Mouse (Mus musculus) T-helper 1 cell (primary cell): Measurements from ENCODE around the gene Nkiras2.
"Not testable (repeated sequence)": the region's sequence is repeated elsewhere in the genome, so short reads cannot be mapped to it uniquely, and the experiment has no call there.

Source experiments
- in situ Hi-C: fragments of 300-600 bp; cut with MboI, MseI; formaldehyde crosslinking; loops from one replicate; pipeline ENCODE4 v1.15.1; 2025; ENCODE audit warnings: high pct_unique_total_duplicates

The Nkiras2 gene

DNA sequence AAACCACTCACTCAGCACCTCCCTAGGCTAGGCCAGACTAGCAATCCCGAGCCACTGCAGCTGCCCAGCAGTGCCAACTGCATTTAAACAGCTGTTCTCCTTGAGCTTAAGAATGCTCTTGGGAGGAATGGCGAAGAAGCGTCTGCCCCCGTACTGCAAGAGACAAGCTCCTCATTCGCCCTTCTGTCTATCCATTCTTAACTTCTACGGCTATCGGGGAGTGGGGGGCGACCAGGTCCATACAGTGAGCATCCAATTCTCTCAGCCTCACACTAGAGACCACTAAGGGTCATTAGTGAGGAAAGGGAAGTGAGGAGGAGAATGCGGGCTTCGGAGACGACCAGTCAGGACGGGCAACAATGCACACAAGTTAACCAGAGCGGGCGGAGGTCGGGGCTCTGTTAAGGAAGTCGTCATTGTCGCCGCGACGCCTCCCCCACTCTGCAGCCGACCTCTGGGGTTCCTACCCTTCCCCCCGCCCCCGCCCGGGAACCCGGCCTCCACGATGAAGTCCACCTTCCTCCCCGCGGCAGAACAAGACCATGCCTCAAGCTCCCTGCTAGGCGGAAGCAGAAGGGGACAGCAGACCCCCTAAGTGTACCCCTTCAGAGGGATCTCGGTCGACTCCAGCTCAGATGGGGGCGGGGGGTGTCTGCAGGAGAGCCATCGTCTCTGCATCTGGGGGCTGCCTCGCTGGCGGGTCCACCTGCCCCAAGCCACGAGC is at the start of gene Nkiras2:
Gene Nkiras2 (plus strand): TSS at position 484 of the 724 bp plus-strand sequence.
- in situ Hi-C loops, result no loop called here

DNA sequence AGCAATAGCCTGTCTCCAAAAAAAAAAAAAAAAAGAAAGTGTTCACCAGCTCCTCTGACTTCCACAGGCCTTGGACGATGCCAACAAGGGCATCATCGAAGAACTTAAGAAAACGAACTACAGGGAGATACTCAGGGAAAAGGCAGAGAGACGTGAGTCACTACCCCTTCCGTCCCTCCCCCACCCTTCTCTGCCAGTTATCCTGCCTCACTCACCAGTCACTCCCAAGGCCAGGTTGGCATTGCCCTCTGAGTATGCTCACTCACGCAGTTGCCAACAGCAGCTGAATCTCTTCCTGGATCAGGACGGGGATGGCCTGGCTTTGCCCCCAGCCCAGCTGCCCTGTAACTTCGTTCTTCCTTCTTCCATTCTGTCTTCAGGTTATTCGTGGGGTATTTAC is 49.3 kb upstream of the Nkiras2 start:
- in situ Hi-C loops, result loop anchor here (5.0 to 10.0 kb wide), 3 partner anchors 73 to 395 kb away; no protein-coding TSS in a partner anchor

DNA sequence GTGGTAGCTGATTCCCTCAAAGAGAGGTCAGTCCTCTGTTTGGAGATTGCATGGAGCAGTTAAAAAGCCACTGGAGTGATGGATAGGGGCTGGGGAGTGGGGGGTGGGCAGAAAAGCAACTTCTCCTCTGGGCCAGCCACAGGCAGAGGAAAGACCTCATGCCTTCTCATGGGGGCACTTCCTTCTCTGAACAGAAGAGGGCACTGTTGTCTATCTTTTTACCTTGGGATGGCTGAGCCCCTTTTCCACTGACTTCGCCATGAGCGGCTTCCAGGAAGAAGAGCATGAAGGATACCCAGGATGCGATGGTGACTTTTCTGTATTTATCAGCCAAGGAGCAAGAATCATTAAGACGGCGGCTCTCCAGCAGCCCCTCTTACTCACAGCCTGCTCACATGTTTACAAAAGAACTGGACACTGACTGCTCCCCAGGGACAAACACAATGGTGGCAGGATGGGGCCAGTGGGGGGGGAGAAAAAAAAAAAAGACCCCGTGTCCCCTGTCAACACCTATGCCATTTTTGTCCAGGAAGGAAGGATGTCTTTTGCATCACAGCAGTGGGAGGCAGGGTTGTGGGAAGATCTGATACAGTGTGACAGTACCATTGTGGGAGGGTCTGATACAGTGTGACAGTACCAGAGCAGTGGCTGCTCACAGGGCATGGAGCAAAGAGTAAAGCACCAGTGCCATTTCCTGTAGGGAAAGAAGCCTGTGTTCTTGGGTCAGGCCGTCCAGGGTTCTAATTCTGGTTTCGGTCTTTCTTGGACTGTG is 48.4 kb upstream of the Nkiras2 start:
- in situ Hi-C loops, result no loop called here

DNA sequence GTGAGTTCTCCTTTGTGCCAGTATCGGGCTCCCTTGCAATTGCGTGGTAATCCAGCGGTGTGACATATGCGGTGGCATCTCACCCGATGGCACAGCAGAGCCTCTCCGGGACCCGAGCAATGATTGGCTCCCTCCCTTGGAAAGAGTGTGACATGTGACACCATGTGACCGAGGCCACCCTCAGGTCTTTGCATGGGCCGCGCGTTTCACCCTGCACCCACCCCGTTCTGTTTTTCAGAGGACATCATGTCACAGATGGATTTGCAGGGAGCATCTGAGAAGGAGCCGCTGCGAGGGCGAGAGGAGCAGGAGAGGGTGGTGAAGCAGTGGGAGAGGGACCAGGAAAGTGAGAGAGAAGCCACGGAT is 47.9 kb upstream of the Nkiras2 start:
- in situ Hi-C loops, result no loop called here

DNA sequence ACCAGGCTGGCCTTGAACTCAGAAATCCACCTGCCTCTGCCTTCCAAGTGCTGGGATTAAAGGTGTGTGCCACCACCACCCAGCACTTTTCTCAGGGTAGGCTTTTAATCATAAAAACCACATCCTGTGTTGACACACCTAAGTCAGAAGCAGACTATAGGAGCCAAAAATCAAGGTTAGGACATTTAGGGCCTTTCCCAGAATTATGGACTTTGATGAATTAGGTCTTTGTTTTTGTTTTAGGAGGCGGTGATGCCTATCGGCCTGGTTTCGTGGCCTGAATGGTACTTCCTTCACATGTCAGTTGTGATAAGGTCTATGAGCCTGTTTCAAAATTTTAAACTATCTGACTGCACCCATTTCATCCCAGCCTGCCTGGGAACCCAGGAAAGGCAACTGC is 44.9 kb upstream of the Nkiras2 start:
- in situ Hi-C loops, result no loop called here

DNA sequence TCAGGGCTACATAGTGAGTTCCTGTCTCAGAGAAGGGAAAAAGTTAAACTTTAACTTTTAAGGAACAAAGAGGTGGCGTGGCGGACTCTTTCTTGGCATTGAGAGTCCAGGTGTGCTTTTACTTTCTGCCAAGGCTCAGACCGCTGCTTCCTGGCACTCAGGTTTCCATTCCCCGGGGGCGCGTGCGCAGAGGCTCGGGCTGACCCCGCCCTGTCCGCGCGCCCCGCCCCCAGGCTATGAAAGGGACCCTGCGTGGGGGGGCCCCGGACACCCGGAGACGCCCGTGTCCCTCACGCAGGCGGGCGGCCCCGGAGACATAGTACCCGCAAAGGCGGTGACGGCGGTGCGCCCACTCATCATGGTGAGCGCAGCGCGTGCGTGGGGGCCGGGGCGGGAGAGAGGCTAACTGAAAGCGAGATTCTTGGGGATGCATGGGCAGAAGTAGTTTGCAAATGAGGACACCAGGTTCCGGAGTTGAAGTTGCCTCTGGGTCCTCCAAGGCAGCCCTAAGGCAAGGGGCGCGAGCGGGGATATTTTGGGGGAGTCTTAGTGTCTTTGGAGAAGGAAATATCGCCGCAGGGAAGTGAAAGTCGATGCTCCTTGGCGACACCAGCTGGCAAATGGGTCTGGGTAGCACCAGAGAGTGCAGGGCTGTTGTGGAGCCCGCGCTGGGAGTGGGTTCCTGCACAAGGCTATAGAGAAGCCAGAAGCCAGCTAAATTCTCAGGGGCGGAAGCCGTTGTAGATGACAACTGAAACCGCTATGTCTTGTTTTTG is 44.1 kb upstream of the Nkiras2 start, which contains the start of gene Cnp:
Gene Cnp (plus strand): TSS at position 197 of the 776 bp plus-strand sequence.
- in situ Hi-C loops, result no loop called here

DNA sequence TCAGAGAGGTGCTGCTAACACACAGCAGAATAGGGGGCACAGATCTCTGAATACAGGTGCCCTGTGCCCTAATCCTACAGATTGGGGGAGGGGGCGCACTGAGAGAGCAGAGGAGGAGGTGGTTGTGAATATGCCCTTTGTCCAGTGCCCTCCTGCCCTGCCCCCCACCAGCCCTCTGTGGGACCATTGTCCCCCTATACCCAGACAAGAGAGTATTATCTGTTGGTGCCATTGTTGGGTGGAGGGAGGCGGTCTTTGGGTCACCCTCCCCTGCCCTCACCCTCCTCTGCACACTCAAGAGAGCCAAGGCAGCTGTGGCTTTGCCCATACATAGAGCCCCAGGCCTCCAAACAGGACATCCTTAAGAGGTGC is 43.6 kb upstream of the Nkiras2 start:
- in situ Hi-C loops, result no loop called here

DNA sequence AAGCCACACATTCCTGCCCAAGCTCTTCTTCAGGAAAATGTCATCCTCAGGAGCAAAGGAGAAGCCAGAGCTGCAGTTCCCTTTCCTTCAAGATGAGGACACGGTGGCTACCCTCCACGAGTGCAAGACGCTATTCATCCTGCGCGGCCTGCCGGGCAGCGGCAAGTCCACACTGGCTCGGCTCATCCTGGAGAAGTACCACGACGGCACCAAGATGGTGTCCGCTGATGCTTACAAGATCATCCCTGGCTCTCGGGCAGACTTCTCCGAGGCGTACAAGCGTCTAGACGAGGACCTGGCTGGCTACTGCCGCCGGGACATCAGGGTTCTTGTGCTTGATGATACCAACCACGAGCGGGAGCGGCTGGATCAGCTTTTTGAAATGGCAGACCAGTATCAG is 42.8 kb upstream of the Nkiras2 start:
- in situ Hi-C loops, result no loop called here

DNA sequence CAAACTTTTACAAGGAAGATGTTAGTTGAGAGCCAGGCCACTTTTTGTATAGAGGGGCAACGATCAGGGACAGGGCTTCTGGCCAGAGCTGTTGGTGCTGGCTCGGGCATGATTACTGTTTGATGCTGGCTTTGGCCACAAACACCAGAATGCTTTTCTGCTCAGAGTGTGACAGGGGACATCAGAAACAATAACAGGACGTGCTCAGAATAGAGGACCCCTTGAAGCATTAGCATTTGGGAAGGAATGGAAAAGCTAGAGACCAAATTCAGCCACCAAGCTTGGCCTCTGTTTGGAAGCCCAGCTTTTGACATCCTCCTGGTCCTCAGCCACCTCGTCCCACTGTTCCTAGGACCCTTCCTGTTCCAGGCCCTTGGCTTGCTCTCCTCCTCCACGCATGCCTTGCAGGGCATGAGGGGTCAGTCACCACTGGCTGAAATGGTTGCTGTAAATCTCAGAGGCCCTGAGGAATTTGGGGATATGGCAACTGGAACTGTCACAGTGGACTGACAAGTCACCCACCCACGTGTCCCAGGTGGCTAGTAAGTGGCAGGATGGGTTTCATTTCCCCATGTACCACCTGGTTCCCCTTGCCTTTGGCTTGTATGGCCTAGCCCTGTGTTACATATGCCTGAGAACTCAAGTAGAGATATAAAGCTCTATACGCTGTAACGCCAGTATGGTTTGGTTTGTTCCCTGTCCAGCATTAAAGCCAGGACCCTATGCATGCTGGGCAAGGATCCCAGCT is 41.0 kb upstream of the Nkiras2 start:
- in situ Hi-C loops, result no loop called here

DNA sequence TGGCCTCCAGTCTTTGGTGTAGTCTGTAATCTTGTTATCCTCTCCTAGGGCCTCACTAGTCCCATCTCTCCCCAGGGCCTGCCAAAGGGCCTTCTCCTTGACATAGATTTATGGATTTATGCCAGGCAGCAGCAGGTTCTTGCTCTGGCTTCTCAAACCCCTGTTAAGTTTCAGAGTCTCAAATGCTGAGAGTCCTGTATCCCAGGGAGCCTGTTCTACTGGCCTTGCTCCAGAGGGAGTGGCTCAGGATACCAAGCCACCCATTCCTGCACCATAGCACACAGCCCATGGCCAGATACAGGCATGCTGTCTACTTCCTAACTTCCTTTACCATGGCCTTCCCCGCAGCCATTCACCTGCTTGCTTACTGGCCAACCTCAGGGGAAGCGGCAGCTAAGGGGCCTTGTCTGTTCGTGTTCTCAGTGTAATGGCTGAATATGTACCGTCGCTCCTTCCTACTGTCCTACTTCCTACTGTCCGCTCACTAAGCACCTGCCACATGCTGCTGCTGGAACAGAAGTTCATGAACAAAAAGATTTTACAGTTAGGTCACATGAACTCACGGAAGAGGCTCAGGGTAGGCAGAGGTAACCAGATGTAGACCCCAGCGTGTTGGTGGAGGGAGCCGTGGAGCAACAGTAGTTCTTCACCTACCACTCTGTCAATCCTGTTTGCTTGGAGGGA is 39.8 kb upstream of the Nkiras2 start:
- in situ Hi-C loops, result no loop called here

DNA sequence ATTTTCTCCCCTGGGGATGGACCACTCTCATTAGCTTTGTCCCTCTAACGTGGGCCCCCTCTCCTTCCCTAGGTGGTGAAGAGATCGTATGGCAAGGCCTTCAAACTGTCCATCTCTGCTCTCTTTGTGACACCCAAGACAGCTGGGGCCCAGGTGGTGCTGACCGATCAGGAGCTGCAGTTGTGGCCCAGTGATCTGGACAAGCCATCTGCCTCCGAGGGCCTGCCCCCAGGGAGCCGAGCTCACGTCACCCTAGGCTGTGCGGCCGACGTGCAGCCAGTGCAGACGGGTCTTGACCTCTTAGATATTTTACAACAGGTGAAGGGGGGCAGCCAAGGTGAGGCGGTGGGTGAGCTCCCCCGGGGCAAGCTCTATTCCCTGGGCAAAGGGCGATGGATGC is 38.8 kb upstream of the Nkiras2 start:
- in situ Hi-C loops, result no loop called here

DNA sequence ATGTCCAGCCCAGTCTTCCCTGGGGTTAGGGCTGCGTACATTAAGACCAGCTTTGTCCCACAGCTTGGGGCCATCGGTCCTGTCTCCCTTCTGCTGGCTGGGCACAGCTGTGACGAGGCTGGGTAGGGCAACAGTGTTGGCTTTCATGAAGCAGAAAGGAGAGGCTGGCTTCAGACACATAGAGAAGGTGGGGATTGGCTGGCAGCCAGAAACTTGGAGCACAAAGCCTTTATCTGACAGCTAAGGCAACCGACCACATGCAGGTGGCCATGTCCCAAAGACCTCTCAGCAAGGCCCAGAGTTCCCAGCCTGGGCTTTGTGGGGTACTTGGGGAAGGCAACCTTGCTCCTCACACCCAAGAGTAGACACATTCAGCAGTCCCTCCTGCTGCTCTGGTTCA is 37.3 kb upstream of the Nkiras2 start:
- in situ Hi-C loops, result no loop called here

DNA sequence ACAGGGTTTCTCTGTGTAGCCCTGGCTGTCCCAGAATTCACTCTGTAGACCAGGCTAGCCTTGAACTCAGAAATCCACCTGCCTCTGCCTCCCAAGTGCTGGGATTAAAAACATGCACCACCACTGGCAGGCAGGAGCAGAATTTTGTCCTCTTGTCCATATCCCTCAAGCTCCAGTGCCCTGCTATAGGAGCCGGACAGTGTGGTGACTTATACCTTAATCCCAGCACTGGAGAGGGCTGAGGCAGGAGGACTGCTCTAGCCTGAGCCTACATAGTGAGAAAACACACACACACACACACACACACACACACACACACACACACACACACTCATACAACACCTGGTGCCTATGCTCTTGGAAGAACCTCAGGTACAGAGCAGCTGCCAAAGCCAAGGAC is 36.6 kb upstream of the Nkiras2 start:
- in situ Hi-C loops, result not testable (repeated sequence)

DNA sequence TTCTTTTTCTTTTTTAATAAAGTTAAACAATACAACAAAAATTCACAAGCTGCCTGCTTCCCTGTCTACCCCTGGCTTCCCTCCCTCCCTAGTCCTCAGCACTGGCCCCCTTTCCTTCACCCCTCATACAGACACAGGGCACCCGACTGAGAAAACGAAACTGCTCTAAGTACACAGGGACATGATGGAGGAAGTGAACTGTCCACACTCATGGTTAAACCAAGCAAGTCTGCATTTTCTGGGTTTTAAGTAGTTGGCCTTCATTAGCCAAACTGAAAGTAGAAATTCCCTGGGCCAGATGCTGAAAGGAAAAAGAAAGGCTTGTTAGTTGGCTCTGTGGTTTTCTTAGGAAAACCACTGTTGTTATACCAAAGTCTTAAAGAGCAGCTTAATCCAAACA is 36.2 kb upstream of the Nkiras2 start:
- in situ Hi-C loops, result no loop called here

DNA sequence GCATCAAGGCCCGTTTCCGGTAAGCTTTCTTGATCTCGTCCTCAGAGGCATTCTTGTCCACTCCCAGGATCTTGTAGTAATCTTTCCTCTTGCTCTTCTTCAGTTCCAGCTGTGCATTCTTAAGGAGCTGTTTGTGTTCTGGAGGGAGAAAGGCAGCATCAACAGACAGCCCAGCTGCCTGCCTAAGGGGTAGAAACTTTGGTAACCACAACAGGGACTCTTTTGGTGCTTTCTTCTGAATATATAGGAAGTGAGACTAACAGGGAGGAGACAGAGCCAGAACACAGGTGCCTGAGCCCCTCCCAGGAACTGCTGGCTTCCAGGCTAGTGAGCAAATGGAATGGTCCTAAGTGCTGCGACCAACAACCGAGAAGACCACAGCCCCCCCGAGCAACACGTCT is 34.5 kb upstream of the Nkiras2 start:
- in situ Hi-C loops, result no loop called here

DNA sequence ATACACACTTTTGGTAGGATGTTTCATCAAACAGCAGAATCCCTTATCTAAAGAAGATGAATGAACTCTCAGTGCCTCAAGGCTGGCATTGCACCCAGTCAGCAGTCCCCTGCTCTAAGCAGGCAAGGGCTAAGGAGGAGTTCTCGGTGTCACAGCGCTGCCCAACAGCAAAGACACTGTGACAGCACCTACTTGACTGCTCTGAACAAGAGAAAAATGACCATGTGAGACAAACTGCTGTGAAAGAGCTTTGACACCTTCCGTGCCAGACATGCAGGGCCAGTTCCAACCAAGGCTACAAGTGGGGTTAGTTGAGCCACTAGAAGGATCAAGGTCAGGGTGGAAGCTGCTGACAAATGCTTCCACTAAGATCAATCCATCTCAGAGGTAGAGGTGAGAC is 33.9 kb upstream of the Nkiras2 start:
- in situ Hi-C loops, result no loop called here

DNA sequence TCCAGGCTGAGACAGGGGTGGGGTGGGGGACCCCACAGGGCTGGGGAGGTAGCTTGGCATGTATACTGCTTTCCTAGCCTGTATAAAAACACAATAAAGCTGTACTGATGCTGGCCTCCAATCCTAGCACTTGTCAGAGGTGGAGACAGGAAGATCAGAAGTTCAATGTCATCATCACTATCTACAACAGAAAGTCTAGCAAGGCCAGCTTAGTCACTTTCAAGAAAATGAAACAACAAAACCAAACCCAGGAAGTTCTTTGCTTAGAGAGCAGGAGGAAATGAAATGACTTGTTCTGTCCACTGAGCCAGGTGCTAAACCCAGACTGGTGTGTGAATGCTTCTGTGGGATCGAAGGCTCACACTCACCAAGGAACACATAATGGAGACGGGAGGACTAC is 30.6 kb upstream of the Nkiras2 start:
- in situ Hi-C loops, result no loop called here

DNA sequence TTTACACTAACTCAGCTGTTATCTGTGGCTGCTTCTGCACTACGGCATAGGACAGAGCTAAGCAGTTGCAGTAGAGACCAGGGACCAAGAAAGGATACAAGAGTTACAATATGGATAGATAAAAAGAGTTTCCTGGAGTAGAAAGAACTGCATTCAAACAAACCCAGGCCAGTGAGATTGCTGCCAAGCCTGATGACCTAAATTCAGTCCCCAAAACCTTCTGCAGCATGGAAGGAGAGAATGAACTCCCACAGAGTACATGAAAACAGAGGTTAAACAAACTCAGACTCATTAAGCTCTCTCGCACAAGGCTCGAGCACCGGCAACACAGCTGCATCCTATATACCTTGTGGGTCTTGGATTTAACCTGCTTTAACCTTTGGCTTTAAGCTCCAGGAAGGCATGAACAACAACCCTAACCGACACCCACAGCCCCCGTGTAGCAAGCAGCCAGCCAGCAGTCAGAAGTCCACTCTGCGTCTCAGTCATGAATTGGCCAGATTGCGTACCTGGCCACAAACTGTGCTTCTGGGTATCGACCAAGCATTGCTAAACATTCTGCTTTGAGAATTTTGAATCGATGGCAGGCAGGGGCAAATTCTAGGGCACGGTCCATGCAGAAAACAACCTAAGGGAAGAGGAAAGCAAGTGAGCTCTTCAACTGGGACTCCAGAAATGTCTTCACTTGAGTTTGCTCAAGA is 26.5 kb upstream of the Nkiras2 start:
- in situ Hi-C loops, result no loop called here

DNA sequence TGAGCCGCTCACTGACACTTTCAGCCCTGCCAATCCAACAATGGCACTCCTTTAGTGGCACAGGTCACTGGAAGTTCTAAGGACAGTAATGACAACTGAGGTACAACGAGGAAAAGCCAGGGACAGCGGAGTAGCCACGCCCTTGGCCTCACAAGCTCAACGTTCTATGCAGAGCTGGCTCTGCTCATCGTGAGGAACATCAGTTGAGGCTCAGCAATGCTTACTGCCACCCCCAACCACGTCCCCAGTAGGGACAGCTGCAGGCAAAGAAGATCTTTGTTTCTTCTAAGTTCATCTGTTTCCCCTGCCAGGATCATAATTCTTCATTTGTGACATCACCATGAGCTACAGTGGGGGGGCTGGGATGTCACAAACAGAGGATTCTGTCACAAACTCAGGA is 24.4 kb upstream of the Nkiras2 start:
- in situ Hi-C loops, result no loop called here

DNA sequence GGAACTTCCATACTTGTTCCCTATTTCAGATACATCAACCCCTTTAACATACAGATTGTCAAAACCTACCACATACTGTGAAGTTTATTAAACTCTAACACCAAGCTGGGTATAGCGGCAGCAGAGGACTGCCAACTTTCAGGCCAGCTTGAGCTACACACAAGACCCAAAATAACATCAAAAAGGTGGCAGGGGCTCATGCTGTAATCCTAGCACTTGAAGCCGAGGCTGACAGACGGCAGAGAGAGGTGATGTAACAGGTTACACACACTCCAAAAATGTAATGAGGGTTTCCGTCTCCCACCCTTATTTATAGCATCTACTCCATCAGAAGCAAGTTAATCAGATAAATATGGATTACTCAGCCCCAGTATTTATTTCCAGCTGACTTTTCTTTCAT is 23.5 kb upstream of the Nkiras2 start:
- in situ Hi-C loops, result no loop called here

DNA sequence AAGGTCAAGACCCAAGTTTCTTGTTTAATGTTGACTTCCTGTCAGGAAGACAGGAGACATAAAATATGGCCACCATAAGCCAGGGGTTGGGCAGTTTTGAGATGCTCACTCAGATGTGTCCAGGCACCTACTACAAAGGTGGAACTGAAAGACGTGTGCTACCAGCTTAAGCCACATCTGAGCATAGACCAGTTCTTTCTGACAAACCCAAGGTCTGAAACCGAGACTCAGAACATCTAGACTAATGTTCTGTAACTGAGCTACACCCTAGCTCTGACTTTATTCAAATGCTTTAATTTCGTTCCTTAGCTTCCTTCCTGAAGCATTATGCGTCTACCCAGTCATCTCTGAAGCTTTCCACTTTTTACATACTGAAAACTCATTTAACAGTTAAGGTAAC is 21.0 kb upstream of the Nkiras2 start:
- in situ Hi-C loops, result no loop called here
